Mouse (Mus musculus) small intestine, adult 2 months (tissue): ENCODE results near the gene Ccnf.

Experiments used
- CTCF ChIP-seq: fragments of 200-500 bp; IDR thresholded peaks from 2 replicates; pipeline ENCODE4 v1.5.1; 2012; ENCODE audit warnings: low read depth, mild to moderate bottlenecking, control low read depth, inconsistent platforms, low read length, moderate library complexity, mixed read lengths; ENCODE audit not compliant: insufficient replicate concordance, insufficient read length; ENCODE audit errors: extremely low read depth
- POLR2A ChIP-seq: fragments of 200-500 bp; IDR thresholded peaks from 2 replicates; pipeline ENCODE4 v1.6.1; 2012; ENCODE audit warnings: low read depth, mild to moderate bottlenecking, control low read depth, inconsistent platforms, low read length, moderate library complexity

DNA sequence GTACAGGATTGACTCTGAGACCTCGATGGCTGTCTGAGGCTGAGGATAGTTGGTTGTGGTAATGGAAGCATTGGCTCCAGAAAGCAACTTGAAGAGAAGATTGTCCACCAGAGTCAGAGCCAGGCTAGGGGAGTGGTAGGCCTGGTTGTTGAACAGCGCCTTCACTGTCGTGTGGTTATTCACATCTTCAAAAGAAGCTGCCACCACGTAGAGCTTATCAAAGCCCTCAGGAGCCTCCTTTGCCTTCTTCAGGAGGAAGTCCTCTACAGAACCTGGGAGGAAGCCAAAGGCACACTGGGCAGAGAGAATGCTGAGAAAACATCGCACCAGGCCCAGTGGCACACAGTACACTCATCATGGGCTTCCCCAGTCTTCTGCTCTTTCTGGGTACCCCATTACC, 38.1 kb upstream of the Ccnf start:
- TF ChIP-seq CTCF (no peak), POLR2A (no peak)
